Mouse (Mus musculus) urinary bladder, adult 2 months (tissue): ENCODE measurements around the gene Cldn22. TPM values are rescaled to one million over a fixed set of nuclear protein-coding genes. Genes with fewer than 3 reads are reported as not detected.

Experiments
- DNase-seq: peaks from one replicate; pipeline ENCODE4 v3.0.0; 2022; ENCODE audit warnings: low spot score
- polyA plus RNA-seq: library from polyadenylated mRNA; depleted of rRNA; stranded (reverse); fragments of >200 nt; gene quantifications from 2 replicates; pipeline ENCODE4 v1.2.3, GENCODE M21; 2012; rRNA removed

The Cldn22 gene
- polyA plus RNA-seq, 1 experiment = 2.0 TPM

DNA sequence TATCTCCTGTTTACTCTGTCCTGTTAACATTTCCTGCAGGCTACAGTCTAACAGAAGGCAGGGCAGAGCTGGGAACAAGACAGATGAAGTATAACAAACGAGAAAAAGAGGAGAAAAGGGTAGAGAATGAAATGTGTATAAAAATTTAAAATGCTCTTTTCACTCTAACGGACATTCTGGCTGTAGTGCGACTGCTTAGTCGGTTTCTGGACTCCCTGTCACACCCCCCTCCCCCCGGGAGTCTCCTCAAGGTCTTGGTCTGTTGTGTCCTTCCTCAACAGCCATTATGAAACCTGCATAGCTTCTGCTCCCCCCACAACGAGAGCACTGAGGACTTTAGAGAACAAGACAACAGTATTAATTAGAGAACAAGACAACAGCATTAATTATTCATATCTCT lies 8.3 kb downstream of the Cldn22 start:
- no peak for DNase-seq

DNA sequence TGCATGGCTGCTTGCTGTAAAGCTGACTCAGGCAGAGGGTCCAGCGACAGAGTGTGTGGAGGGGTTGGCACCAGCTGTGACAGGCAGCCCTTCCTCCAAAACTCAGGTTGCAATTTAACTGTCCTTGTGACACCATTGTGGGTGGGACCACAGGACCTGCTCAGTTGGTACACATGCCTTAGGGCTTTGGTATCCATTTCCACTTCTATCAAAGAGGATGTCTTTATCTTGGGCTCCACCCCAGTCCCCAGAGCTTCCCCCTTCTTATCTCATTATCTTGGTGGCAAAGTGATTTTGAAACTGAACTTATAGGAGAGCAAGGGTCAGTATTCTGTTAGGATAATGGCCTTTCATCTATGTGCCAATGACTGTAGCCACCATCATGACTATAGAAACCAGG lies 9.7 kb downstream of the Cldn22 start:
- DNase-seq = no peak

DNA sequence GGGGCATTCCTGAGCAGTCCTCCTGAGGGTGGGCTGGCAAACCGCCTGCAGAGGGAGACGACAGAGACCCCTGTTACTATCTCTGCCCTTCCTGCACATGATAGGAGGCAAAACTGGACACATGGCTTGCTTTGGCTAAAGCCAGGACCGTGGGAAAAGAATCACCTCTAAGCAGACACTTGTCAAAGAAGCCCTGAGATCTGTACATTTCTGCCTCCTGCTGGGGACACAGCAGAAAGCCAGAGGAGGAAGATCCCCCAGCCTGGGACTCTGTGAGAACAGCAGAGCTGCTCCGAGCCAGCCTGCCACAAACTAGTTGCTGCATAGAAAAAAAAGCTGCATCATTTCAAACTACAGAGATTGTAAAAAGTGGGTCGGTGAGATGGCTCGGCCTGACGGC lies 18.8 kb downstream of the Cldn22 start:
- no peak for DNase-seq

DNA sequence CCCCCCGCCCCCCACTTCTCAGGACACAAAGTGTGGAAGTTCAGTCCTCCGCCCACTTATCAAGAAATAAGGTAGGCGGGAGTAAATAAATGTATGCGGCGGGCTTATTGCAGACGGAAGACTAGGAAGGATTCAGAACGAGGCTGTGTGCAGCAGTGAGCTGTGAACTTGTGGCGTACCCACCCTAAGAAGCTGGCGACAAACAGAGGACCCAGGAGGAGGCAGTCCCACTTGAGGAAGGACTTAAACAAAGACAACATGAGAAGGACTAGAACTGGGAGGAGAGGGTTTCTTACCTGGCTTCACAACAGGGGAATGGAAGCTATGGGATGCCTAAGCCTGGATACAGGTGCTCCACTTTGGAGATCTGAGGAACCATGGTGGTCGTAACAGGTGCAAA lies 19.4 kb downstream of the Cldn22 start:
- no peak for DNase-seq

DNA sequence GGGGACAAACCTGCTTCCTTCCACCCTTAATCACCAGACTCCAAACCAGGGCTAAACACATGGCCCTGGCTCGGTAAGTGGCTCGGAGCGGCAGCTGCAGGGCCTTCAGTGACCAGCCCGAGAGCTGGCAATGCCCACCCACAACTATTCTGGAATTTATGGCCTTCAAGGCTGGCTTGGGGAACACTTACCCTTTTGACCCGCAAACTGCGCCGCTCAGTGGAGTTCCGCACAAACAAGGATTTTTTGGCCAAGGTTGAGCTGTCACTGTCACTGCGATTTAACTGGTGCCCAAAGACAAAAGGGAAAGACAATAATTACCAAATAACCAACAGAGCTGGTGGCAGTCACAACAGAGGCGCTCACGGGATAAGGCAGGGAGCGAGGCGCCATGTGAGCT lies 21.7 kb downstream of the Cldn22 start:
- DNase-seq = no peak

DNA sequence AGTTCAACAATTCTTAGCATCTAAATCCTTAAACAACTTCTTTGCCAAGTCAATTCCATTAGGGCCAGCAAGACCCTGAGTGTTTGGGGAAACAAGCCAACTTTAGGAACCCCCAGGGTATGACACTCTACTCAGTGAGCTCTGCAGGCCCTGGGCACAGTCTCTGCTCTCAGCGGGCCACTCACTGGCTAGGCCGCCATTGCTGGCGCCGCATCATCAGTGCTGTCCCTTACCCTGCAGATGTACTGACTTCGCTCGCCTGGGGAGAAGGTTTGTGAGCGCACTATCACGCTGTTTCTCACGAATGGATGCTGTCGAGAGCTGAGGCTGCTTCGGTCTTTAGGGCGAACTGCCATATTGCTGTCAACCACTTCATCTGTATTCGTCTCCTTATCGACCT lies 22.9 kb downstream of the Cldn22 start:
- DNase-seq = no peak

DNA sequence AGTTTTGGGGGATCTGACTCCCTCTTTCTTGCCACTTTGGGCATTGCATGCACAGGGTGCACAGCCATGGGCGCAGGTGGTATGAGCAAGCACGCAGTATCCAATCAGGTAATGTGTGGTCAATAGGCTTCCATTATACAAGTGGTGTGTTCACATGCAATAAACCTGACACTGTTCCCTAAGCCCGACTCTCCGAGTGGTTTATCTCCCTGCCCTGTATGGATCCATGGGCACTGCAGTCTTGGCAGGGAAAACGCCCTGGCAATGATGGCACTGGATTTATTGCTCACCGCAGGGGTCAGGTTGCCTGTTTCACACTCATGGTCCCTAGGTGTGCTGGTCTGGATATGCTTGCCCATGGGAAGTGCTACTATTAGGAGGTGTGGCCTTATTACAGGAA lies 23.6 kb downstream of the Cldn22 start:
- DNase-seq = no peak

DNA sequence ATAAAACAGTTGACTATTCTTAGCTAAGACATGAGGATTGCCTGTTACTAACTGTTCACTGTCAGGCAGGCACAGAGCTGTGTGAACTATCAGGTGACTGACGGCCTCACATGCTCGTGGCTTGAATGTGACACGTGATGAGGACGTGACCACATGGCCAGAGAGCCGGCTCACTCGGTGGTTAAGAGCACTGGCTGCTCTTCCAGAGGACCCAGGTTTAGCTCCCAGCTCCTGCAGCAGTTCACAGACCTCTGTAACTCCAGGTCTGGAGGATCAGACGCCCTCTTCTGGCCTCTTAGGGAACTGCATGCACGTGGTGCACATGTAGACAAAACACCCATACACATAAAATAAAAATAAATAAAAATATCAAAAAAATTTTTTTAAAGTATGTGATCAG lies 25.6 kb downstream of the Cldn22 start:
- DNase-seq = no peak

DNA sequence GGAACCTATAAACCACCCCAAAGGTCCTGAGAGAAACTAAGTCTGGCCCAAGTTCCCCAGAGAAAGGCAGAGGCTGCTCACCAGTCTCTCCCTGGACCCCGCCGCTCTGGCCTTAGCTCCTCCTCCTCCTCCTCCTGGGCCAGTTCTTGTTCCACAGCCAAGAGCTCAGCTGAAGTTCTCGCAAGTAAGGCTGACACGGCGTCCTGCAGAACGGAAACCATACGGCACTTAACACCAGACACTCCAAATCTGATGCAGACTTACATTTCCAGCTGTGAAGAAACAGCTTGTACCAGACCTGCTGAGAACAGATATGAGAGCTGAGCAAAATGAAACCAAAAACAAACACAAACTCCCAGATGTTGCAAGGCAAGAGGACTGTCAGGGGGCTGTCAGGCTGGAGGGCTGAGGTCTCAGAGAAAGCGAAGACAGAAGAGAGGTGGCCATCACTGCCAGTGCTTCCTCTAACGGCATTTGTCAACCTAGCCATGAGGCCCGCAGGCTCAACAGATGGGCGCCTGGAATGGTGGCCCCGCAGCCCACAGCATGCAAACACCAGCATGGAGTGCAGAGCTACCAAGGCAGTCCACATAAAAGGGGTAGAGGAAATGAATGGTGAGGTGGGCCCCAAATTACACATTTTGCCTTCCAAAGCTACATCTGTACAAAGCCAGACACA lies 27.7 kb downstream of the Cldn22 start:
- no peak for DNase-seq

DNA sequence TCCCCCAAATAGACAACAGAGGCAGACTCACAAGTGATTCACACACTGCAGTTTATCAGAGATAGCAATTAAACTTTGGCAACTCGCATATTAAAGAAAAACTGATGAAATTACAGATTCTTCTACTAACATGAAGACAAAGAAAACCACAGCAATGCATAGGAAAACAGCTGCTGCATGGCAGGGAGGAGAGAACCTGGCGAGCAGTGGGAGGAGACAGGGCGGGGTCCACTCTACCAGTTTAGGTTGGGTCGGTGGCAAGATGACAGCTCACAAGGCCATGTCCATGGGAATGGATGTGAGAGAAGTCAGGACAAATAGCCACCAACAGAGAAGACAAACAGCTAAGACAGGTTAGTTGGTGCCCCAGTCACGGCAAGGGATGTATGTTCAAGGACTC lies 28.5 kb downstream of the Cldn22 start:
- no peak for DNase-seq

DNA sequence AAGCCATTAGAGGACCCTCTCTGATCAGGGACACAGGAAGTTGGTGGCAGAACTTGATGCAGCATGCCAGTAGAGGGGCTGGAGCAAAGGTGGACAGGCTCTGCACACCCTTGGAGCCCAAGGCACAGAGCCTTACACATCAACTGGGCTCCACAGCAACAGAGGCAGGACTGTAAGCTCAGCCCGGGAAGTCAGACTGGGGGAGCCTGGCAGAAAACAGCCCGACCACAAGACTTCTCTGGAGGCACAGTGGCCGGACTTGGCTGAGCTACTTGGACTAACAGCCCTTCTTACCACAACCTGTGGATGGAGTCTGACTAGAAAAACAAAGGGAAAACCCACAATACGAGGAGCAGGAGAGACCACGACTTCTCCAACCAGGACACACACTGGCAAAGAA lies 29.1 kb downstream of the Cldn22 start:
- no peak for DNase-seq

DNA sequence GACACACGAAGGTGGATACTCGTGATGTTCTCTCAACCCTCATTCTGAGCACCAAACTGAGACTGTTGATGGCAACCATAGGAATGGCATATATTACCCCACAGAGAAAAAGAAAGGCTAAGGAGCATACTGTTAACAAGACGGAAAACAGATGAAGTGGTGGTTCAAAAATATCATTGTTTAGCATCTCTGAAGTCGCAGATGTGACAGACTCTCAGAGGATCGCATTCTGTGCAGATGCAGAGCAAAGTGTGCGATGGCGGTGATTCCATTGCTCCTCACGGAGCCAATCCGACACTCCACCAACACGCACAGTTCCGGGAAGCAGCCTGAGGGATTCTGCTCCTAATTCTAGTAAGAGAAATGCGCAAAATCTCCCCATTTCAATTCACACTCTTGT lies 35.0 kb downstream of the Cldn22 start:
- DNase-seq = no peak

DNA sequence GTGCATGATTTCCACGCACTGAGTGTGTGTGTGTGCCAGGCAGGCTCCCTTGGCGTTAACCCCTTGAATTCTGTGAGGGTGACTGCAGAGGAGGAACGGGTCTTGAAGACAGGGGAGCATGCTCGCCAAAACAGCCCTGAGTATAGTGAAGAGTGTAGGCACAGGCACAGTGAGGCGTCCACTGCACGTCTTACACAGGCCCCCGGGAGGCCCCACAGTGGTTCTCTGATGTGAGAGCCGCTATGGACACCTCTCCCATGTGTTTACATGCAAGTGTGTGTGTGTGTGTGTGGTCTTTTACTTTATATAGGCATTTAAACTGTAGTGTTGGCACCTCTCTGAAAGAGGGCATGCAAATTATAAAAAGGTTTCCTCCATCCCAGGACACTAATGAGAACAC lies 42.3 kb downstream of the Cldn22 start:
- DNase-seq = no peak

DNA sequence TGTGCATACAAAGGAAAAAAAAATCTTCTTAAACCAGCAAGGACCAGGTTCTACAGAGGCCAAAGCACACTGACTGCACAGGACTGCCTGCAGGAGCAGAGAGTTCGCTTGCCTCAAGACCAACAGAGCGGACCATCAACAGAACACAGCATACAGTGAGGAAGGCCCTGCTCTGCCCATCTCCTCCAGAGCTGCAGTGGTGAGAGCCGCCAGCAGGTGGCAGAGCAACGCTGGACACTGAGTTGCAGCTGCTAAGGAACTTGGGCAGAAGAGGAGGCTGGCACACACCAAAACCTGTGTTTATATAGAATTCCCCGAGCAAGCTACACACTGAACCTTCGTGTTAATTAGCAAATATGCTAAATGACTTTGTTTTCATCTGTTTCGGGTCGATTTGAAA lies 42.8 kb downstream of the Cldn22 start:
- peak; percentile 71 for DNase-seq

DNA sequence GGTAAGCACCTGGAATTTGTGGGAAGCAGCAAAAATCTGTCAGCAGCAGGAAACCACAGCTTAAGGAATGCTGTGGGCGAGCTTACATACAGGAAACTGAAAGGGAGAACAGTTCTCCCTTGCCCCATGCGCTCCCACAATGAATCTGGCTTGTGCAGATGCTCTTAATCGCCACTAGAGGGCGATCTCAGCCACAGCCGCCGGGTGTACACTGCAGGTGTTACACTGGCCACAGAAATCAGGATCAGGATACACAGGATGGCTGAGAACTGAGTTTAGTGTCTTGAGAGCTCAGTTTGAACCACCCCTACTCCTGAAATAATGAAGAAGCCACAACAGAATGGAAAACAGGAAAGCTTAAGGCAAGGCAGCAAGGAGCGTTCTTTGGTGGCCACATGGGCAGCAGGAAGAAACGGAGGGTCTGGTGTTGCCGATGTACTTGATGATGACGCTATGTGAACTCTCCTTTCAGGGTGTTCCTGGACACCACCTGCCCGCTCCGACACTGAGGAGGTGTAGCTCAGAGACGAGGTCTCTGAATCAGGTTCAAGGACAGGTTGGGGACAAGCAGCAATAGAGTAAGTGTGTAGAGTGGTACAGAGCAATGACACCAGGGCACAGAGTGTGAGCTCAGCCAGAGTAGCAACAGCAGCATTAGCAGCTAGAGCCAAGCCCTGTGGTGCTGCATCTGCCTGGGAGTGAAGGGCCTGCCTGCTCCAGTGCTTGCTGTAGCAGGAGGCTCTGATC lies 48.3 kb downstream of the Cldn22 start:
- DNase-seq = no peak

DNA sequence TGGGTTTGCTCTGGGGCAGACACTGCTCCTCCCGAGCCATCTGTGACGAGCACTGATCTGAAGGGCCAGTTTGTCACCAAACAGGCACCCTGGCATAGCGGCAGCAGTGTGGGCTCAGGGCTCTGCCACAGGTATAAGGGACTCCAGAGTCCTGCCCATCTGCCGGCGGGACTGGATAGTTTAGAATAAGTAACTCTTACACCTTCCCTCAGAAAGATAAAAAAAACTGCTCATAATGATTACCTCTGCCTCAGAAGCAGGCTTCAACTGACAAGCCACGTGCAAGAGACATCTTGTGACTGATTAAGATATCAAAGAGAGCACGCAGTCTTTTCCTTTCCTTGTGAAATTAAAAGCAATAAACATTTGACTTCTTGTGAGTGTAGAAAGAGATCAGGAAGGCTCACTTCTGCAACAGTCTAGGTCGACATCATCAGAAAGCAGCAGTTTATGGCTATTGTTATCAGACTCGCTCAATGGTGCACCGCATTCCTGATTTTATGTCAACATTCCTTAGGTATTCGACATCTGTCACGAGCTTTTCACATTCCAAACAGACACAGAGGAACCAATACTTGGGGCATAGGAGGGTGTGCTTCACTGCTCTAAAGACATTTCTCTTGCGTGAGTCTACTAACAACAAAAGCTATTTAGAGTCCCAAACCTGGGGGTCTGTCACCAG lies 50.4 kb downstream of the Cldn22 start:
- no peak for DNase-seq

Other genes starting within 250 kb of the Cldn22 start
- 25.1 and 29.0 TPM in 2 replicates for gene Ing2, start 148.9 kb upstream of the Cldn22 start, polyA plus RNA-seq
- 11.3 and 14.2 TPM in 2 replicates for gene Cdkn2aip, start 110.5 kb upstream of the Cldn22 start, polyA plus RNA-seq
- gene Cldn24, start 2.3 kb upstream of the Cldn22 start, polyA plus RNA-seq = not detected in 2 replicates
- 6.1 and 7.6 TPM in 2 replicates for gene Wwc2, start 166.4 kb downstream of the Cldn22 start, polyA plus RNA-seq